Mouse (Mus musculus) ES-E14 (cell line): ENCODE results near the gene Cd300lf.

Experiments used
- CHD2 ChIP-seq: IDR thresholded peaks from 2 replicates; pipeline ENCODE4 v1.6.1; 2014; ENCODE audit warnings: mild to moderate bottlenecking, low read depth, low read length, inconsistent platforms
- HCFC1 ChIP-seq: IDR thresholded peaks from 2 replicates; pipeline ENCODE4 v1.6.1; 2012; ENCODE audit warnings: low read length, inconsistent platforms, borderline replicate concordance; ENCODE audit not compliant: insufficient read depth
- MAFK ChIP-seq: IDR thresholded peaks from 2 replicates; pipeline ENCODE4 v1.6.1; 2014; ENCODE audit warnings: mild to moderate bottlenecking, low read depth, low read length, inconsistent platforms; ENCODE audit not compliant: insufficient read depth
- ZC3H11A ChIP-seq: IDR thresholded peaks from 2 replicates; pipeline ENCODE4 v1.6.1; 2012; ENCODE audit warnings: low read depth, mild to moderate bottlenecking, inconsistent platforms, low read length, borderline replicate concordance
- ZNF384 ChIP-seq: IDR thresholded peaks from 2 replicates; pipeline ENCODE4 v1.6.1; 2012; ENCODE audit warnings: low read depth, low read length, inconsistent platforms

DNA sequence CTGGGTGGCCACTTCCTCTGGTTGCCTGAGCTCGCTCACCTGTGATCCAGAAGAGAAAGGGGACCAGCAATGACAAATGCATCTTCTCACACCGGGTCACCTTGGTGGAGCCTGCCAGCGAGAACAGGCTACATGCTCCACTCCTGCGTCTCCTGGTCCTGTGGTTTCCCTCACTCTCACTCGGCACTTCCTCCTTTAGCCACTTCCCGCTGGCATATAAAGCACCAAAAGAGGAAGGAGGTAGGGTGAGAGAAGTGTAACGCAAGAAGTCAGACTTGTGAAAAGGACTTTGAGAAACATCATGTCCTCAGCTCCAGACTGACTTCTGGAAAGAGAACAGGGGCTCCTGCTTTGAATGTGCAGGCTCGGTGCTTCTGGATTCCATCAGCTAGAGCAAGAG, at the start of gene Cd300lf:
- TF ChIP-seq ZC3H11A: no peak
- TF ChIP-seq HCFC1: no peak
- TF ChIP-seq CHD2: no peak
- no peak for TF ChIP-seq MAFK
- no peak for TF ChIP-seq ZNF384
